Comparison of ENCODE assay signal across 11 mouse cellular contexts in genomic region chr9:53472806-53473518, GRCm38 (mm10).
"Had no signal": no experiment of that assay in that cellular context is flagged by ENCODE, and none has a peak within 500 bp of the region (broad histone marks: within the 10 kb centered on the region; RNA-seq: fewer than 3 reads in every experiment).

No protein-coding gene starts in this region.

- DNase-seq: kidney, postnatal 10 days; kidney, postnatal 4 days; lung, adult 2 months; thymus, postnatal 4 days had no signal

- H3K4me3 ChIP-seq: layer of hippocampus, adult 2 months; limb, embryonic 12.5 days; midbrain, embryonic 12.5 days; neural tube, embryonic 13.5 days had no signal

- ATAC-seq: midbrain, embryonic 16.5 days had no signal

- H3K9ac ChIP-seq: limb, embryonic 12.5 days; liver, embryonic 14.5 days; midbrain, embryonic 12.5 days; neural tube, embryonic 13.5 days had no signal

- H3K27me3 ChIP-seq: limb, embryonic 12.5 days; midbrain, embryonic 12.5 days; neural tube, embryonic 13.5 days had no signal

- H3K27ac ChIP-seq: layer of hippocampus, adult 2 months; limb, embryonic 12.5 days; liver, embryonic 14.5 days; midbrain, embryonic 12.5 days; neural tube, embryonic 13.5 days; stomach, postnatal 0 days had no signal

- H3K4me2 ChIP-seq: limb, embryonic 12.5 days; midbrain, embryonic 12.5 days; neural tube, embryonic 13.5 days had no signal

- H3K9me3 ChIP-seq: limb, embryonic 12.5 days; midbrain, embryonic 12.5 days; neural tube, embryonic 13.5 days had no signal

- H3K4me1 ChIP-seq: limb, embryonic 12.5 days; midbrain, embryonic 12.5 days; neural tube, embryonic 13.5 days had no signal
